Mouse (Mus musculus) liver, embryonic 12.5 days (tissue): ENCODE measurements at regions not wholly inside any gene's neighbourhood (a gene's known extent, or its start where the extent isn't known, plus 50 kb on each side); places are given as distances from the start of the nearest gene placed in this dataset.

Experiments used
- ATAC-seq: fragments of 200-750 bp; cut with Nextera tagmentation; 2 replicates; pipeline ENCODE4 v1.8.0; 2017; ENCODE audit warnings: moderate number of reproducible peaks, mild to moderate bottlenecking, moderate library complexity
- H3K27ac ChIP-seq: fragments of 300-500 bp; sonication (generic); 2 replicates; pipeline ENCODE4 v1.5.1; 2016; ENCODE audit warnings: mild to moderate bottlenecking
- H3K27me3 ChIP-seq: fragments of 300-500 bp; sonication (generic); replicated peaks from 2 replicates; pipeline ENCODE4 v1.6.1; 2016; ENCODE audit warnings: mild to moderate bottlenecking, moderate library complexity
- H3K36me3 ChIP-seq: fragments of 300-500 bp; sonication (generic); 2 replicates; pipeline ENCODE4 v1.6.1; 2016; ENCODE audit warnings: mild to moderate bottlenecking, moderate library complexity
- H3K4me1 ChIP-seq: fragments of 300-500 bp; sonication (generic); 2 replicates; pipeline ENCODE4 v1.6.1; 2016
- H3K4me2 ChIP-seq: fragments of 300-500 bp; sonication (generic); 2 replicates; pipeline ENCODE4 v1.6.1; 2016; ENCODE audit warnings: mild to moderate bottlenecking, moderate library complexity
- H3K4me3 ChIP-seq: fragments of 300-500 bp; sonication (generic); 2 replicates; pipeline ENCODE4 v1.5.1; 2016; ENCODE audit warnings: mild to moderate bottlenecking, moderate library complexity
- H3K9ac ChIP-seq: fragments of 300-500 bp; sonication (generic); 2 replicates; pipeline ENCODE4 v1.6.1; 2016; ENCODE audit warnings: mild to moderate bottlenecking, moderate library complexity
- H3K9me3 ChIP-seq: fragments of 300-500 bp; sonication (generic); replicated peaks from 2 replicates; pipeline ENCODE4 v1.6.1; 2016; ENCODE audit warnings: mild to moderate bottlenecking, moderate library complexity
- WGBS: fragments of 180-500 bp; shearing (Covaris S2); methylation state at CpG from one replicate; pipeline ENCODE4 v1.1.7; 2016; ENCODE audit not compliant: insufficient replicate concordance; 5-methylcytosine and 5-hydroxymethylcytosine counted together

- H3K27me3 ChIP-seq: no peaks in the 10 kb centered on the region
- 57% methylated on average over 7 of the region's 7 CpGs for whole genome bisulfite sequencing
- no peaks in the 10 kb centered on the region for H3K9me3 ChIP-seq
- no peak overlapping the region for H3K9ac ChIP-seq
- ATAC-seq: no peak
- H3K4me1 ChIP-seq: no peaks in the 10 kb centered on the region
- no peaks in the 10 kb centered on the region for H3K36me3 ChIP-seq
- no peak overlapping the region for H3K27ac ChIP-seq
- H3K4me2 ChIP-seq: no peak overlapping the region
- H3K4me3 ChIP-seq: no peak overlapping the region
Observed at GRCm38 (mm10) chr19:60113666-60114388, 112.7 kb downstream of the Fam204a start.

GRCm38 (mm10) chr19:60110278-60110677 lies 116.2 kb downstream of the Fam204a start:
- no peaks in the 10 kb centered on the region for H3K9me3 ChIP-seq
- H3K27ac ChIP-seq: no peak overlapping the region
- no peak overlapping the region for H3K4me2 ChIP-seq
- no peak overlapping the region for H3K9ac ChIP-seq
- no peaks in the 10 kb centered on the region for H3K4me1 ChIP-seq
- no peaks in the 10 kb centered on the region for H3K27me3 ChIP-seq
- no peaks in the 10 kb centered on the region for H3K36me3 ChIP-seq
- no peak overlapping the region for H3K4me3 ChIP-seq
- ATAC-seq: no peak
- WGBS: 71% methylated on average over 6 of the region's 6 CpGs

- Histone ChIP-seq H3K27ac (no peak overlapping the region), H3K9me3 (no peaks in the 10 kb centered on the region), H3K9ac (no peak overlapping the region), H3K4me3 (no peak overlapping the region), H3K27me3 (no peaks in the 10 kb centered on the region), H3K4me1 (no peaks in the 10 kb centered on the region), H3K4me2 (no peak overlapping the region), H3K36me3 (no peaks in the 10 kb centered on the region)
- ATAC-seq: no peak
- 65% methylated on average over 8 of the region's 8 CpGs for WGBS
Observed at GRCm38 (mm10) chr19:60109488-60109887, 117.0 kb downstream of the Fam204a start.

- Histone ChIP-seq H3K4me3 (no peak overlapping the region), H3K4me2 (no peak overlapping the region), H3K27me3 (no peaks in the 10 kb centered on the region), H3K9ac (no peak overlapping the region), H3K4me1 (no peaks in the 10 kb centered on the region), H3K27ac (no peak overlapping the region), H3K9me3 (no peaks in the 10 kb centered on the region), H3K36me3 (no peaks in the 10 kb centered on the region)
- no peak for ATAC-seq
- WGBS: 55% methylated on average over 3 of the region's 3 CpGs
Observed at GRCm38 (mm10) chr19:60097915-60098314, 128.6 kb downstream of the Fam204a start.

- Histone ChIP-seq H3K27ac (no peak overlapping the region), H3K9me3 (no peaks in the 10 kb centered on the region), H3K27me3 (no peaks in the 10 kb centered on the region), H3K4me1 (no peaks in the 10 kb centered on the region), H3K4me2 (no peak overlapping the region), H3K4me3 (no peak overlapping the region), H3K9ac (no peak overlapping the region), H3K36me3 (no peaks in the 10 kb centered on the region)
- ATAC-seq: no peak
- WGBS: 66% methylated on average over 3 of the region's 3 CpGs
Observed at GRCm38 (mm10) chr19:60074986-60075385, 131.5 kb upstream of the Rab11fip2 start.

GRCm38 (mm10) chr19:60073328-60073727 lies 129.9 kb upstream of the Rab11fip2 start:
- H3K36me3 ChIP-seq: no peaks in the 10 kb centered on the region
- no peak overlapping the region for H3K4me3 ChIP-seq

GRCm38 (mm10) chr19:60066183-60066582 lies 122.7 kb upstream of the Rab11fip2 start:
- WGBS: 65% methylated on average over 3 of the region's 3 CpGs
- no peaks in the 10 kb centered on the region for H3K9me3 ChIP-seq
- no peak for ATAC-seq
- no peaks in the 10 kb centered on the region for H3K4me1 ChIP-seq
- H3K9ac ChIP-seq: no peak overlapping the region
- H3K36me3 ChIP-seq: no peaks in the 10 kb centered on the region
- no peak overlapping the region for H3K27ac ChIP-seq
- no peak overlapping the region for H3K4me2 ChIP-seq
- H3K27me3 ChIP-seq: no peaks in the 10 kb centered on the region
- H3K4me3 ChIP-seq: no peak overlapping the region

More at GRCm38 (mm10) chr19:60073328-60073727, 129.9 kb upstream of the Rab11fip2 start:
- WGBS: 44% methylated on average over 1 of the region's 1 CpGs
- no peak overlapping the region for H3K4me2 ChIP-seq
- H3K27me3 ChIP-seq: no peaks in the 10 kb centered on the region
- ATAC-seq: no peak
- H3K4me1 ChIP-seq: no peaks in the 10 kb centered on the region
- no peaks in the 10 kb centered on the region for H3K9me3 ChIP-seq
- H3K9ac ChIP-seq: no peak overlapping the region
- no peak overlapping the region for H3K27ac ChIP-seq

- Histone ChIP-seq H3K4me3 (no peak overlapping the region), H3K9me3 (no peaks in the 10 kb centered on the region), H3K36me3 (no peaks in the 10 kb centered on the region), H3K27ac (no peak overlapping the region), H3K4me2 (no peak overlapping the region), H3K27me3 (no peaks in the 10 kb centered on the region), H3K9ac (no peak overlapping the region), H3K4me1 (no peaks in the 10 kb centered on the region)
- ATAC-seq: no peak
- WGBS: 63% methylated on average over 4 of the region's 4 CpGs
Observed at GRCm38 (mm10) chr19:60055121-60055874, 111.8 kb upstream of the Rab11fip2 start.

- Histone ChIP-seq H3K9me3 (no peaks in the 10 kb centered on the region), H3K27ac (no peak overlapping the region), H3K36me3 (no peaks in the 10 kb centered on the region), H3K4me3 (no peak overlapping the region), H3K9ac (no peak overlapping the region), H3K27me3 (no peaks in the 10 kb centered on the region), H3K4me1 (no peaks in the 10 kb centered on the region), H3K4me2 (no peak overlapping the region)
- no peak for ATAC-seq
- WGBS: 60% methylated on average over 9 of the region's 9 CpGs
Observed at GRCm38 (mm10) chr19:60051151-60051550, 107.7 kb upstream of the Rab11fip2 start.

- no peaks in the 10 kb centered on the region for H3K36me3 ChIP-seq
- H3K4me3 ChIP-seq: no peak overlapping the region
- no peaks in the 10 kb centered on the region for H3K9me3 ChIP-seq
- no peaks in the 10 kb centered on the region for H3K27me3 ChIP-seq
- H3K4me2 ChIP-seq: no peak overlapping the region
- no peak for ATAC-seq
- no peak overlapping the region for H3K27ac ChIP-seq
- no peak overlapping the region for H3K9ac ChIP-seq
- H3K4me1 ChIP-seq: no peaks in the 10 kb centered on the region
Observed at GRCm38 (mm10) chr19:60040721-60041120, 97.3 kb upstream of the Rab11fip2 start.

GRCm38 (mm10) chr19:60032667-60033066 lies 89.2 kb upstream of the Rab11fip2 start:
- no peaks in the 10 kb centered on the region for H3K27me3 ChIP-seq
- WGBS: 46% methylated on average over 2 of the region's 2 CpGs
- no peaks in the 10 kb centered on the region for H3K4me1 ChIP-seq
- H3K27ac ChIP-seq: no peak overlapping the region
- no peaks in the 10 kb centered on the region for H3K36me3 ChIP-seq
- 0 out of 2 replicates have a peak, but pooled peaks have one; percentile 27 for ATAC-seq
- H3K4me2 ChIP-seq: no peak overlapping the region
- H3K9me3 ChIP-seq: no peaks in the 10 kb centered on the region
- no peak overlapping the region for H3K9ac ChIP-seq
- H3K4me3 ChIP-seq: no peak overlapping the region

- Histone ChIP-seq H3K9ac (no peak overlapping the region), H3K4me3 (no peak overlapping the region), H3K9me3 (no peaks in the 10 kb centered on the region), H3K27me3 (no peaks in the 10 kb centered on the region), H3K36me3 (no peaks in the 10 kb centered on the region), H3K4me1 (no peaks in the 10 kb centered on the region), H3K4me2 (no peak overlapping the region), H3K27ac (no peak overlapping the region)
- no peak for ATAC-seq
- WGBS: 41% methylated on average over 3 of the region's 3 CpGs
Observed at GRCm38 (mm10) chr19:60030212-60030788, 86.8 kb upstream of the Rab11fip2 start.
